Mouse (Mus musculus) urinary bladder, adult 18-20 months (tissue): ENCODE data around the gene Rmnd5a.
A peak's percentile ranks its signal among the peaks of the same experiment; 100 is the strongest.

Source experiments
- DNase-seq, 2 experiments: peaks; one replicate each; pipeline ENCODE4 v3.0.0; 2022; ENCODE audit warnings: low spot score in 2 of 2, mixed read lengths in 2 of 2

Rmnd5a gene

DNA sequence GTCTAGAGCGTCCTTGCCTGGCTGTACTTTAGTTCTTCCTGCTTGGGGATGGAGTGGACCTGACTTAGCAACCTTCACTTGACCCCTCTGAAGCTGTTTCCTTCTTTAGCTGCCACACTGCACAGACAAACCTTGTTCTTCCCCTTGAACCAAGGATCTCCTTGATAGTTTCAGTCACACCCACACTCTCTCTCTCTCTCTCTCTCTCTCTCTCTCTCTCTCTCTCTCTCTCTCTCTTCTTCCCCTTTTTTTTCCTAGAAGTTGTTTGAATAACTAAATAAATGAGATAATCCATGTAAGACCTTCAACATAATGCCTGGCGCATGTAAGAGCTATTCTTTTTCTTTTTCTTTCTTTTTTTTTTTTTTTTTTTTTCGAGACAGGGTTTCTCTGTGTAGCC is 1.7 kb upstream of the Rmnd5a start:
- no peak for DNase-seq

DNA sequence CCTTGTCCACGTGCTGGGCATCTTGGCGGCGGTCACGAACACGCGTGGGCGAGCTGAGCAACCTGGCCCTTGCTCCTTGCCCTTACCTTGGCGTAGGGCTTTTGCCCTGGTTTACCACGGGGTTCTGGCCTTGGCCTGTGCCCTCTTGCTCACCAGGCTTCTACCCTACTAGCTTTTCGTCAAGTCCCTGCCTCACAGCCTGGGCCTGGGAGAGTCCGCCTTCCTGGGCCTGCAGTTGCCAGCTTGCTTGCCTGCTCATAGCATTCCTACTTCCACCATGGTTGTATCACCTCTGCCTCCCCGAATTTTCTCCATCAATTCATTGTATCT is 779 bp upstream of the Rmnd5a start:
- no peak for DNase-seq

DNA sequence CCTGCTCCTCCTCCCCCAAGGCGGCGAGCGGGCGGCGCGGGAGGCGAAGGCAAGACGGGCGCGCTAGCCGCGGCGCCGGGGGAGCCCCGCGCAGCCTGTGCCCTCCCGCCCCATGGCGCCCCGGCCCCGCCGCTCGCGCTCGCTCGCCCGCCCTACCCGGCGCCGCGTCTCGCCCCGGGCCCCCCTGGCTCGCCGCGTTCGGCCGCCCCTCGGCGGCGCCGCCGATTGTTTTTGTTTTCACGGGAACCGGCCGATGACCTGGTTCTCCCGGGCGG is 283 bp downstream of the Rmnd5a start:
- peak in 1 of 2 experiments; percentile 15 for DNase-seq

DNA sequence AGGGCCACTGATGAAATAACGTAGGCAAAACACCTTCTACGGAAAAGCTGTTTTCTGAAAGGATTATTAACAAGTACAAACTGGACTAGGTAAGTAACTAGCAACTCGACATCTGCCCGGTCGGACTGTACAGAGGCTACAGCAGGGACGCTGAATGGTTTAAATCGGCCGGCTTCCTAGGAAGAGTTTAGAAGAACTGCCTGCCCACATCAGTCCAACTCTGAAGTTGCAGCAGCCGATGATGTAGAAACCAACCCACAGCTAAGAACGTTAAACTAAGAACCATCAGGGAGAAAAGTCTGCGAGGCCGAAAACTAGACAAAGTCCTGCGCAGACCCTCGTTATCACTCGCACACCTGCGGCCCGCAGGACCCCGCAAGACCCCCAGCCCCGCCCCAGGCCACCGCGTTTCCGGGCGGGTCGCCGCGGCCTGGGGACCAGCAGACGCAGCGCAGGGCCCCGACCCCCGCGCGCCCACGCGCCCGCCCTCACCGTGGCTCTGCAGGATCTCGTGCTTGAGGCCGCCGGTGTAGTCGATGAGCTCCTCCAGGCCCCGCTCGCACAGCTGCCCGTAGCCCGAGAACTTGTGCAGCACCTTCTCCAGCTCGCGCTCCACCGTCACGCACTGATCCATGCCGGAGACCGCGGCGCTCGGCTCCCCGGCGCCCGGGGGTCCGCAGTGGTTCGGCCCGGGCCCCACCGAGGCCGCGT is 776 bp downstream of the Rmnd5a start:
- DNase-seq = peak; percentile 6 to 64

DNA sequence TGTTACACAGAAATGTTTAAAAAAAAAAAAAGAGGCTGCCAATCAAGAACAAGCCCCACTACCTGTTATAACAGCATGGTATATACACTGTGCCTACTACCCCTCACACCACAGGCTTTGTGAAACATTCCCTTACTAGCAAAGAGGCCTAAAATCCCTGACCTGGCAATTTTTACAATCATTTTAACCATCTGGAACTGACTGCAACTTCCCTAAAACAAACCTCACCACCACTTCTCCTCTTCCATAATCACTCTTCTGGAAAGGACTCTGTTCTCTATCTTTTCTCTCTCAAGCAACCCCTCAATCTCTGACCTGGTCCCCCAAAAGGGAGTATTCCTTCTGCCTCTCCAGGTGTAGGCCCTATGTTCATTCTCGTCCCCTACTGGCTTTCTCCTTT is 2.4 kb downstream of the Rmnd5a start:
- no peak for DNase-seq

DNA sequence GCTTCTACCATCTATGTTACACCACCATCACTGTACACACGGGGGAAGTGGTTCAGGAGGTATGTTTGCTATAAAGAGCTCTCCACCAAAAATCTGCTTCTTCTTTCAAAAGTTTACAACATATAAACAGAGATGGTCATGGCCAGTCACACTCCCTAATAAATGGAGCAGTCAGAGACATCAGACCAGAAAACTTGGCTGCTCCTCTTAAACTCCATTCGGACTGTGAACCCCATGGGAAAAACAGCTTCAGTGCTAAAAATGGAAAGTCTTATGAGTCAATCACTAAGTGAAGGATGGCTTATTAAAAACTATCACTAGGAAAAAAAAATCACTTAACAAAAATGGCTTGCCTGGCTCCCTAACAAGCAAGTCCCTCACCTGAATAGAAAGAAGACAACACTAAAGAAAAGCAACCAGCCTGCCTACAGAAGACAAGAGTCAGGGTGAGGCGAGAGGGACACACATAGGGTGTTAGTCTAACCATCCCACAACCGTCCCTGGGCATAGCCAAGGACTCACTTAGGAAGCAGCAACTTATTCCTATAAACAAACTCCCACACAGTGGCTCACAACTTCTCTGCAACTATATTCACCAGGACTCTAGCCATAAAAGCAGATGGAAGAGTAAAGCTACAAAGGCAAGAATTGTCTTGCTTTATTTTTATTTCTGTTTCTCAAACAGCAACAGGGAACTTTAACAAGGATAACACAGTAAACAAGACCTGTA is 12.3 kb downstream of the Rmnd5a start:
- DNase-seq = no peak

DNA sequence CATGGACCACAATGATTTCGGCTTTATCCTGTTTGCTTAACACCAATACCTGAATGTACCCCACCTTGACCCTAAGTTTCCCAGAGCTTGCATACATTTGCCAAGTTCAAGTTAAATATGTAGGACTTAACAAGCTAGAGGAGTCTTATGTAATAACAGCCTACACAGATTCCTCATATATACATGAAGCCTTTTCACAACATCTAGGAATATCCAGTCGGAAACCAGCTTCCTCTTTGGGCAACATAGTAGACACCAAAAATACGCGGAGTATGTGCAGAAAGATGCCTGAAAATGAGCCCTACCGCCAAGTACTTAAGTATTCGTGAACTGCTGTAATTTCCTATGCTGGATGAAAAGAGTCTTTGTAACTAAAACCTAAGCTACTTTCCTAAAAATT is 14.8 kb downstream of the Rmnd5a start:
- DNase-seq = no peak

DNA sequence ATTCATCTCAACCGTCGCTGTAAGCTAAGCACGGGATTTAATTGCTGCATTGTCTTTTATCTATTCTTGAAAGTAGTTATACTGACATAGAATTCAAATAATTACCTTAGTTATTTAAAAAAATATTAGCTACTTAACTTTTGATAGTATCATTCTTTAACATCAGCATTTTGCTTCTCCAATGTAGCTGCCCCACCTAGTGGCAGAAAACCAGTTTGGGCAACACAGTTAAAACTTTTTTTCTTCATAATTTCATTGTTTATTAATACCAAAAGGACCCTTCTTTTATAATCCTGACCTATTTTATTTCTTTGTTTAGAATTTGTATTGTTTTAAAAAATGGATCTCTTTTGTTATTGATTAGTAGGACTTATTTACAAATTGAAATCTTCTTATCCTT is 17.3 kb downstream of the Rmnd5a start:
- DNase-seq = no peak

DNA sequence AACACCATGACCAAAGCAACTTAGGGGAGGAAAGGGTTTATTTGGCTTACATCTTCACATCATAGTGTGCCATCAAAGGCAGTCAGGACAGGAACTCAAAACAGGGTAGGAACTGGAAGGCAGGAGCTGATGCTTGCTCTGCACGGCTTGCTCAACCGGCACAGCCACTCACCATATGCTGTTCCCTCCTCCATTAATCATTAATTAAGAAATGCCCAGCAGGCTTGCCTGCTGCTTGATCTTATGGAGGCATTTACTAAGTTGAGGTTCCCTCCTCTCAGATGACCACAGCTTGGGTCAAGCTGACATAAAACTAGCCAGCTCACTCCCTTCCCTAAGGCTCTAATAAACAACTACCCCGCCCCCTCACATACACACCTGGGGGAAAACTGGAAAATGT is 18.3 kb downstream of the Rmnd5a start:
- no peak for DNase-seq

DNA sequence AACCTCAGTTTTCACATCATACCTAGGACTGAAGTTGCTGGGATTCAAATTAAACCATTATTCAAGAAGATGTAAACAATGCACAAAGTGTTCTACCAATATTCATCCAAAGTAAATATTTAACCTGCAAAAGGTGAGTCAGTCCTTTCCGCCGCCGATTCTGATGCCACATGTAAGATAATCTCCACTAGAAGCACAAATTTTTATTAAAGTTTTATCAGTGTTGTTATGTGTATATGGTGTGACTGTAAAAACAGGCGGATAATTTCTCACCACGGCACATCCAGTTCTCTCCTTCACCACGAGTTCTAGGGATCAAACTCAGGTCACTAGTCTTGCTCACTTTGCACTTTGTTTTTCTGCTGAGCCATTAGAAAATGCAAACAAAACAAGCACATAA is 19.6 kb downstream of the Rmnd5a start:
- no peak for DNase-seq

DNA sequence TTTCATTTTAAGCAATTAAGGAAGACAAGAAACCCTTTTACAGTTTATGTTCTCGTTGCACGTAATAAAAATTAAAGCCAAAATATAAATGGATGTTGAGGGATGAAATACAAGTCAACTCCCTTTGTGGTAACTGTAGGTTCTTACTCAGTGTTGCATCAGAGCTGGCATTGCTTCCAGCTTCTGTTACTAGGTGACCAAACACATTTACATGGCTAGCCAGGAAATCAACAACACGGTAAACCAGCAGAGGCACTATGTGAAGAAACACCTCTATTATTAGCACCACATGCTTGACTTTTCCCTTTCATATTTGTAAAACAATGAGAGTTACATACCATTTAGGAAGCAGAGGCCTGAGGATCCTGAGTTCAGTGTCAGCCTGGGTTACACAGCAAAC is 21.6 kb downstream of the Rmnd5a start:
- peak in 1 of 2 experiments; percentile 22 for DNase-seq

DNA sequence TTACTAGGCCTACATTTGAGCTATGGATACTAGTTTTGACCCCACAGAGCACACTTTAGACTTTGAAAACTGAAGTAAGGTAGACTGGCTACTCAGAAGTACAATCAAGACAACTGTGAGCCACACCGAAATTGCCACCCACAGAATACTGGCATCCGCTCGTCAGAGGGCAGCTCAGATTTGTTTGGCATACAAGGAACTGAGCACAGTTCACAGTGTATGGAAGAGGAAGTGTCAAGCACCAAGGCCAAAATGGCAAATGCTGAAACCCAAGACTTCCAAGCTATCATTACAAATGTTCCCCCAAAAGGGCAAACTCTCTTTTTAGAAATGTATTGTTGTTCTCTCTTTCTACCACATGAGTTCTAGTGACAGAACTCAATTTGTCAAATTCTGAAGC is 25.0 kb downstream of the Rmnd5a start:
- DNase-seq = no peak

DNA sequence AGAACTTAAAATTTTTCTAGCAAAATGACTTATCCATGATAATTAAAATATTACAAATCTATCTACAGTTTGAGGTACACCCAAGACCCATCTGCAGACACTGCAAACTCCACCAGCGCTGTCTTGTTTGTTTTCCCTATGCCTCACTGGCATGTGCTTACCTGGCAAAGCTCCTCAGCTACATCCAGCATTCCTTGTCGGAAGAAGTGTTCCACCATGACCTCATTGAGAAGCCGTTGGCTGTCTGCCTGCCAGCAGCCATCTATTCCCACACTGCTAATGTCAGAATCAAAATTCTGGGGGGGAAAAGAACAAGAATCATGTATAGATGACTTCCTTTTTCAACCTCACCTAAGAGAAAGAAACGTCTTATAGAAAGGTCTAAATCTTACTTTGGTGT is 25.8 kb downstream of the Rmnd5a start:
- DNase-seq = no peak

DNA sequence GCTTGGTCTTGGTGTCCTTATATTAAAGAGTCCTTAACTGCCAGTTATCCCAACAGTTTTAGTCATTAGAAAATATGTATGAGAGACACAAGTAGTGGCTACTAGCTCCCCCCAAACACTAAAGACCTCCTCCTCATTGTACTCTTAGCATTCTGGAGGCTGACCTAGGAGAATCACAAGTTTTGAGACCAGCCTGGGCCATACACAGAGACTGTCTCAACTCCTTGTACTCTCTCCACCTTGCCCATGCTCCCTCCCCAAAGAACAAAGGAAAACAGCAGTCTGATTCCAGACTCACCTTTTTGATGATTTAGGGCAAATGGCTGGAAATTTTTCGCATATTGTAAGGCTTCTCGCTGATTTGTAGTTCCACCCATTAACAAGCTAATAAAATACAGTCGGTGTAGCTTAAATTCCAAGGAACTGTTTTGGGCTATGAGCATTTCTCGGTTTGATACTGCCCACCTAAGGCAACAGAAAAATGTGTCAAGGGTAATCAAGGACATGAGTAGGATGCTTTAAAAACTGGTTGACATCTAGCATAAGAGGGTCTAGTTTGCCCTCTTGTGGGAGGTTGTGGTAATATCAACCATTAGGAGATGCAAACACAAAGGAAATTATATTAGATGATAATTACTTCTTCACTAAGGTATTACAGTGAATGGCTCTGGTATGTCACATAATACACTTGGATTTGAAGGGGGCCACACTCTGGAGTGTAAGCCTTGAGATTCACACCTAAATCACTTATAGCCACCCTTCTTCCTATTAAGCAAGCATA is 41.4 kb downstream of the Rmnd5a start:
- no peak for DNase-seq

DNA sequence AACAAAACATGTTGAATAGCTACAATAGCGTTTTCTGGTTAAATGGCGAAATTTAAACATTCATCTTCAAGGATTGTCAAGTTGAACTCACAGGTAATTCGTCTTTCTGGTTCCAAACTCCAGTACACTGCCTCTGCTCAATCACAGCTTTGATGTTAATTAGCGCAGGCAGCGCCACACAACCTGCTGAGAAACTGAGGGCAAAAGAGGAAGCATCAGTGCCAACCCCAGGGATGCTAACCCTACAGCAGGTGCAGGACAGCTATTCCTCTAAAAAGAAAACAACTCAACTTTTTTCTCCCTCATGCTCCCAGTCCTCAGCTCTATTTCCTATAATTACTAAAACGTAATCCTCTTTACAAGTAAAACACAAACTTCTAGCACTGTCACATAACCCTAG is 43.7 kb downstream of the Rmnd5a start:
- DNase-seq = no peak

DNA sequence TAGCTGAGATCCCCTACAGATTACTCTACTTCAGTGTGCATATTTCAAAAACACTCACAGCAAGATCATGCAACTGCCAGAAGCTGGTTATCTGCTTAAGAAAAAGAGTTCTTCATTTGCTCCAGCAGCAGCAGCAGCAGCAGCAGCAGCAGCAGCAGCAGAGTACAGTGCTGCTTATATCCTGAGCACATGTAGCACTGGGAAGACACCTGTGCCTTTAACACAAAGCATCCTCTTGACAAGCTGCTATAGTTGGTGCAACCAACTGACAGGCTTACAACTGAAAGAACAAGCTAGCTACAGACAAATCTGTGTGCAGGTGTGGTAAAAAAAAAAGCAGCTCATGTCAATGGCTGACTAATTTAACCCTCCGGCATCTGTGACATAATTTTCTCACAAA is 44.4 kb downstream of the Rmnd5a start:
- DNase-seq = no peak

DNA sequence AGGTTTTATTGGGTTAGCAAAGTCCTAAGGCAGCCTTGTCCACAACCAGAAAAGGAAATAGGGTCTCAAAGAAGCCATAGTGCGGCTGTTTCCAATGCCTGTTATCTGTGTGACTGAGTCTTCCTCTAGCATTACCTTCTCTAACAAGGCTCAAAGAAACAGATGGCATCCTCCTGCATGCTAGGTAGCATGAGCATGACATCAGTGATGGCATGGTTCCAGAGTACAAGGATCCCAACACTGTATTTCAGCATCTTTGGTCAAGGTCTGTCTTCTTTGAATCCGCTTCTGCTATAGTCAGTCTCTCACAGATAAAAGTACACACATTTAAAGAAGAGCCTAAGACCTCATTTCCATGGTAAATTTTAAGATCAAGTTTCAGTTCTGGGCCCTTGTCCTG is 49.9 kb downstream of the Rmnd5a start:
- no peak for DNase-seq

DNA sequence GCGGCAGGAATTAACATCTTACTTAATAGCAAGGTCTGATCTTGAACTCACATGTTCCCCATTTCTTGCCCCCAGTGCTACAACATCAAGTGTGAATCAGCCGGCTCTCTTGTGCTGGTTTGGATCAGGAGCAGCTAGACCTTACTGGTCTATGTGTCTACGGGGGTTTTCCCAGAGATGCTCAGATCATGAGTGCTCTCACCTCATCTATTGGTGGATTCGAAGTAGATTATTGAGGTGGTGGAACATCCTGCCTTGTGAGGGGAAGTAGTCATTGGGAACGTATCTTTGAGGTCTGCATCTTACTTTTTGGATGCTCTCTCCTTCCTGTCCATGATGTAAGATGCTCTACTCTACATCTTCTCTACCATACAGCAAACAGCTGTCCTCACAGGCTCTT is 58.8 kb downstream of the Rmnd5a start:
- no peak for DNase-seq

DNA sequence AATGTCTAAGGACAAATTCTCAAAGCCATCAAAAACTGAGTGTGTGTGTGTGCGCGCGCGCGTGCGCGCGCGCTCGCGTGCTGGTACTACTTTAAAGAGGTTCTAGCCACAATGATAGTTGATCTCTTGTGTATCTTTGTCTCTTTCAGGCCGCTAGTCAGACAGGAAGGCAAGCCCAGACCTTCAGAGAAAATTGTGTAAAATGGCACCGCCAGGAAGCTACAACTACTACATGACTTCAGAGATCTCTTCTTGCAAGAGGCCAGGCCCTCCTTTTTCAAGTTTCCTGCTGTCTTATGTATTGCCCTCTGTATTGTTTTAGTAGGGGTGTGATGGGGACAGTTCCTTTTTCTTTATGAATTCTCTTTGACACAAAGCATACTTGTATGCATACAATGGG is 63.7 kb downstream of the Rmnd5a start:
- DNase-seq = no peak

DNA sequence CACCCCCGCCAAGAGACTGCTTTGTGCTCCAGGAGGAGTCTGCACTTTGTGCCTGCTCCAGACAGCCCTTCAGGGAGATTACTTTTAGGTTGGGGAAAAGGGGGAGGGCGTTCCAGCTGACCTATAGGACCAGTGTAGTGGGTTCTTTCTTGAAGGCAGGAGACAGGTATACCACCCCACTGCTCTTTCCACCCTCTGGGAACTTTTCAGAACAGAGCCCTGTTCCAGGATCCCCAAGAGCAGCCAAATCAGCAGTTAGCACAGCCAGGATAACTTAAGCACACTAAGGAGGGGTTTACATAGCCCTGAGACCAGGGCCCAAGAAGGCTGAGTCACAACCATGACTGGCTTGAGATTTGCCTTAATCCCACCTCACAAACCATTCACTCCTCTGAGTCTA is 65.5 kb downstream of the Rmnd5a start:
- no peak for DNase-seq

DNA sequence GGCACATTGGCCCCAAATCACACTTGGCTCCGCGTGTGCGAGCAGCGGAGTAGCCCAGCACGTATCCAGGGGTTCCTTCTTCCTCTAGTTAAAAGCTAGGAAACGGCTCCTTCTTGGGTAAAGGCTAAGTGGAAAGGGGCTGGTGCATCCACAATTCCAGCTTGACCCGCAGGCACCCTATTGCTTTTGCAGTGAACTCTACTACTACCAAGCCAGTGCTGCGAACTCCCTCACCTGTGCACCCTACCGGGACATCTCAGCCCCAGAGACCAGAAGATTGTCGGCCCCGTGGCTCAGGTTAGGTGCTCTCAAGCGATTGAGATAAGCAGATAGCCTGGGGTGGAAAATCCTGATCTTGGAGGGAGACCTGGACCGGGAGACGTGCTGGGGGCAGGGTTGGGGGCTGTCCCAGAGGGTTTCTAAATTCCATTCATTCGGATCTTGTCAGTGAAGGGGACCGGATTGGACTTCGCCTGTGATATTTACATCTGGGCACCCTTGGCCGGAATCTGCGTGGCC is 66.1 kb downstream of the Rmnd5a start:
- DNase-seq = no peak

DNA sequence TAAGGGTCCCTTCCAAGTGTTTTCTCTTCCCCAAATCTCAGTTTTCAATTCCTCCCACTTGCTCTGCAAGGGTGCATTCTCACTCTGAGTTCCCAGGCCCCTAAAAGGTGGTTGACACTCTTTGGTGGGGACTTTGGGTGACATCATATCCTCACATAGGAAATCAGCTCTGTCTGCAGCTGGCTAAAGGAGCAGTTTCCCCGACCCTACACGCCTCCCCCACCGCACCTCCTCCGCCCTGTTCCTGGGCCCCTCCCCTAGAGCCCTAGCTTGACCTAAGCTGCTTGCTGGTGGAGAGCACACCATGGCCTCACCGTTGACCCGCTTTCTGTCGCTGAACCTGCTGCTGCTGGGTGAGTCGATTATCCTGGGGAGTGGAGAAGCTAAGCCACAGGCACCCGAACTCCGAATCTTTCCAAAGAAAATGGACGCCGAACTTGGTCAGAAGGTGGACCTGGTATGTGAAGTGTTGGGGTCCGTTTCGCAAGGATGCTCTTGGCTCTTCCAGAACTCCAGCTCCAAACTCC is 67.1 kb downstream of the Rmnd5a start, which contains the start of gene Cd8a:
Cd8a (plus strand) TSS at position 179 of the 527 bp plus-strand sequence.
- DNase-seq = no peak
